Mouse (Mus musculus): ENCODE measurements at regions not wholly inside any gene's neighbourhood (a gene's known extent, or its start where the extent isn't known, plus 50 kb on each side); places are given as distances from the start of the nearest gene placed in this dataset.

- no peaks in the 10 kb centered on the region for H3K27me3 ChIP-seq
- H3K4me1 ChIP-seq: no peaks in the 10 kb centered on the region
- 69% methylated on average over 2 of the region's 2 CpGs for WGBS
- H3K27ac ChIP-seq: no peak overlapping the region
- H3K4me2 ChIP-seq: no peak overlapping the region
- H3K36me3 ChIP-seq: no peaks in the 10 kb centered on the region
- no peak for ATAC-seq (ENCODE audit: insufficient number of reproducible peaks, insufficient read depth, low FRiP score, low TSS enrichment, low read depth)
- H3K4me3 ChIP-seq: no peak overlapping the region
- no peak overlapping the region for H3K9ac ChIP-seq
- H3K9me3 ChIP-seq: no peaks in the 10 kb centered on the region
Observed at GRCm38 (mm10) chr7:72854501-72855002, 520.8 kb upstream of the Rgma start.

- H3K9ac ChIP-seq: no peak overlapping the region
- no peak overlapping the region for H3K27ac ChIP-seq
- no peak overlapping the region for H3K4me3 ChIP-seq
- 72% methylated on average over 6 of the region's 6 CpGs for WGBS
- peaks cover 5% of the 10 kb centered on the region; the same call in 1 of the 2 replicates for H3K4me1 ChIP-seq
- no peak for ATAC-seq (ENCODE audit: insufficient number of reproducible peaks, insufficient read depth, low FRiP score, low TSS enrichment, low read depth)
- H3K27me3 ChIP-seq: peaks cover 7% of the 10 kb centered on the region; the same call in 1 of the 2 replicates
- H3K4me2 ChIP-seq: no peak overlapping the region
- no peaks in the 10 kb centered on the region for H3K9me3 ChIP-seq
- H3K36me3 ChIP-seq: no peaks in the 10 kb centered on the region
Observed at GRCm38 (mm10) chr7:72866966-72867754, 508.1 kb upstream of the Rgma start.

- Histone ChIP-seq H3K4me1 (peaks cover 5% of the 10 kb centered on the region; the same call in 1 of the 2 replicates), H3K4me3 (no peak overlapping the region), H3K27me3 (peaks cover 7% of the 10 kb centered on the region; the same call in 1 of the 2 replicates), H3K9ac (no peak overlapping the region), H3K4me2 (no peak overlapping the region), H3K27ac (no peak overlapping the region), H3K36me3 (no peaks in the 10 kb centered on the region), H3K9me3 (no peaks in the 10 kb centered on the region)
- WGBS: 74% methylated on average over 4 of the region's 4 CpGs
- no peak for ATAC-seq (ENCODE audit: insufficient number of reproducible peaks, insufficient read depth, low FRiP score, low TSS enrichment, low read depth)
Observed at GRCm38 (mm10) chr7:72869068-72869467, 506.2 kb upstream of the Rgma start.

DNA sequence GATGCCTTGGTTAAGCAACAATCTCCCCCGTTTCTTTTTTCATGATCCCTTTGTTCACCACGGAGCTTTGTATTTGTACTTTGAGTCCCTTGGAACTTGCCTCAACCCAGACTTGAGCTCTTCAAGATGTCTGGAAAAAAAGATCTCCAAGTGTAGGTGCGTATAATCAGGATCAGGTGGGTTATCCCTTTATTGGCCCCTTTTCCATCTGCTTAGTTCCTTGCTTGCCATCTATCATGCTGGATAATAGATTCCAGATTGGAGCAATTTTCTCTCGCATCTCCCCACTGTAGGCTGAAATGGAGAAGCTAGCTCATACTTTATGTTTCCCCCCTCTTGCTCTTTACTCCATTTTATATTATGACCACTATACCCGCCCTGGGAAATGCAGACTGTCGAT is 474.5 kb upstream of the Rgma start:
- no peak overlapping the region for H3K9ac ChIP-seq
- no peaks in the 10 kb centered on the region for H3K27me3 ChIP-seq
- 0 out of 2 replicates have a peak, but pooled peaks cover 4% of the 10 kb centered on the region for H3K4me1 ChIP-seq
- WGBS: 31% methylated on average over 6 of the region's 6 CpGs
- ATAC-seq (ENCODE audit: insufficient number of reproducible peaks, insufficient read depth, low FRiP score, low TSS enrichment, low read depth): no peak
- H3K27ac ChIP-seq: no peak overlapping the region
- no peak overlapping the region for H3K4me2 ChIP-seq
- no peaks in the 10 kb centered on the region for H3K36me3 ChIP-seq
- no peak overlapping the region for H3K4me3 ChIP-seq
- H3K9me3 ChIP-seq: no peaks in the 10 kb centered on the region

DNA sequence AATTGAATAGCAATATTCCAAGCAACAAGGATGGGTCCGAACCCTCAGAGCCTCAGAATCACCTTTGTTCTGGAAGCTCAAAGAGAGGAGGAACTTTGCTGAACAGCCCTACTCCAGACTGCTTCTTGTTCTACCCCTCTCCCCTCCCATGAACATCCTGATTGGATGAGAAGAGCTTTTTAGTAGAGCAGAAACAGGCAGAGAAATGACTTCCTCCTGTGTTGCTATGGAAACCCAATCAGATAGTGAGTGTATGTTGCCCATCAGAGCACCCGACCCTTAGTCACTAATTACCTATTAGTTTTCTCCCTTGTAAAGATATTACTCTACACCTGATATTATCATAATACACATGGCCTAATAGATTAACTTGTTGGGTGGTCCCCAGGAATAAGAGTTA is 469.4 kb upstream of the Rgma start:
- no peak overlapping the region for H3K9ac ChIP-seq
- H3K36me3 ChIP-seq: no peaks in the 10 kb centered on the region
- ATAC-seq (ENCODE audit: insufficient number of reproducible peaks, insufficient read depth, low FRiP score, low TSS enrichment, low read depth): no peak
- WGBS: 48% methylated on average over 2 of the region's 2 CpGs
- no peak overlapping the region for H3K27ac ChIP-seq
- H3K9me3 ChIP-seq: no peaks in the 10 kb centered on the region
- H3K4me1 ChIP-seq: peaks cover 9% of the 10 kb centered on the region; the same call in 1 of the 2 replicates
- no peak overlapping the region for H3K4me3 ChIP-seq
- H3K4me2 ChIP-seq: no peak overlapping the region
- H3K27me3 ChIP-seq: peaks cover 2% of the 10 kb centered on the region; the same call in 1 of the 2 replicates

- WGBS: 69% methylated on average over 4 of the region's 4 CpGs
- no peak overlapping the region for H3K9ac ChIP-seq
- ATAC-seq (ENCODE audit: insufficient number of reproducible peaks, insufficient read depth, low FRiP score, low TSS enrichment, low read depth): no peak
Observed at GRCm38 (mm10) chr7:72906536-72906935, 468.8 kb upstream of the Rgma start.

GRCm38 (mm10) chr7:72926772-72927380 is 448.4 kb upstream of the Rgma start:
- 28% methylated on average over 20 of the region's 20 CpGs for WGBS
- Histone ChIP-seq H3K4me2 (peak overlapping the region; percentile 46), H3K9ac (no peak overlapping the region), H3K27ac (peak overlapping the region; percentile 33), H3K27me3 (peaks cover 5% of the 10 kb centered on the region; the same call in 1 of the 2 replicates), H3K4me1 (peaks cover 8% of the 10 kb centered on the region), H3K9me3 (no peaks in the 10 kb centered on the region), H3K36me3 (no peaks in the 10 kb centered on the region), H3K4me3 (no peak overlapping the region)
- no peak for ATAC-seq (ENCODE audit: insufficient number of reproducible peaks, insufficient read depth, low FRiP score, low TSS enrichment, low read depth)

More at GRCm38 (mm10) chr7:72906536-72906935, 468.8 kb upstream of the Rgma start:
- H3K9me3 ChIP-seq: no peaks in the 10 kb centered on the region
- H3K36me3 ChIP-seq: no peaks in the 10 kb centered on the region
- H3K27ac ChIP-seq: no peak overlapping the region
- H3K4me2 ChIP-seq: no peak overlapping the region
- peaks cover 7% of the 10 kb centered on the region for H3K27me3 ChIP-seq
- H3K4me3 ChIP-seq: no peak overlapping the region
- H3K4me1 ChIP-seq: peaks cover 9% of the 10 kb centered on the region; the same call in 1 of the 2 replicates

- H3K27me3 ChIP-seq: no peaks in the 10 kb centered on the region
- whole genome bisulfite sequencing: 85% methylated on average over 2 of the region's 2 CpGs
Observed at GRCm38 (mm10) chr7:72938842-72939241, 436.5 kb upstream of the Rgma start.

DNA sequence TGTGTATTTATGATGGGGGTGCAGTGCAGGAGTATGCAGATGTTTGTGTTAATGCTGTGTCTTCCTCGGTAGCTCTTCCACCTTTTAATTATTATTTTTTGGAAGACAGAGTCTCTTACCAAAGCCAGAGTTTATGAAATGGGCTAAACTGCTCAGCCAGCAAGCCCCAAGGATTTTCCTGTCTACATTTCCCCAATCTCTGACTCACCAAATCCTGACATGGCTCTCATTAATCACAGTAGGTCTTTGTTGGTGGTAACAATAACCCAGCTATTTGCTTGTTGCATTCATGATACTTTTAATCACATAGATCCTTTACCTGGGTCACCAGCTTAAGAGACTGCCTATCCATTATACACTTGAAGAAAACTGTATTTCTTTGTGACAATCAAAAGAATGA is 427.8 kb upstream of the Rgma start:
- no peaks in the 10 kb centered on the region for H3K36me3 ChIP-seq
- H3K4me2 ChIP-seq: no peak overlapping the region
- peaks cover 4% of the 10 kb centered on the region; the same call in 1 of the 2 replicates for H3K4me1 ChIP-seq
- H3K27ac ChIP-seq: no peak overlapping the region
- no peak overlapping the region for H3K4me3 ChIP-seq
- 74% methylated on average over 1 of the region's 1 CpGs for WGBS
- no peaks in the 10 kb centered on the region for H3K9me3 ChIP-seq
- no peaks in the 10 kb centered on the region for H3K27me3 ChIP-seq
- ATAC-seq (ENCODE audit: insufficient number of reproducible peaks, insufficient read depth, low FRiP score, low TSS enrichment, low read depth): no peak
- no peak overlapping the region for H3K9ac ChIP-seq

More at GRCm38 (mm10) chr7:72938842-72939241, 436.5 kb upstream of the Rgma start:
- H3K4me2 ChIP-seq: no peak overlapping the region
- no peak overlapping the region for H3K4me3 ChIP-seq
- no peak for ATAC-seq (ENCODE audit: insufficient number of reproducible peaks, insufficient read depth, low FRiP score, low TSS enrichment, low read depth)
- H3K36me3 ChIP-seq: no peaks in the 10 kb centered on the region
- no peaks in the 10 kb centered on the region for H3K4me1 ChIP-seq
- H3K9ac ChIP-seq: no peak overlapping the region
- H3K9me3 ChIP-seq: no peaks in the 10 kb centered on the region
- H3K27ac ChIP-seq: no peak overlapping the region

GRCm38 (mm10) chr7:72948026-72948425 is 427.3 kb upstream of the Rgma start:
- Histone ChIP-seq H3K4me3 (no peak overlapping the region), H3K27ac (no peak overlapping the region), H3K4me2 (no peak overlapping the region), H3K9me3 (no peaks in the 10 kb centered on the region), H3K4me1 (peaks cover 4% of the 10 kb centered on the region; the same call in 1 of the 2 replicates), H3K36me3 (no peaks in the 10 kb centered on the region), H3K9ac (no peak overlapping the region), H3K27me3 (no peaks in the 10 kb centered on the region)
- no peak for ATAC-seq (ENCODE audit: insufficient number of reproducible peaks, insufficient read depth, low FRiP score, low TSS enrichment, low read depth)
- WGBS: 48% methylated on average over 5 of the region's 5 CpGs

DNA sequence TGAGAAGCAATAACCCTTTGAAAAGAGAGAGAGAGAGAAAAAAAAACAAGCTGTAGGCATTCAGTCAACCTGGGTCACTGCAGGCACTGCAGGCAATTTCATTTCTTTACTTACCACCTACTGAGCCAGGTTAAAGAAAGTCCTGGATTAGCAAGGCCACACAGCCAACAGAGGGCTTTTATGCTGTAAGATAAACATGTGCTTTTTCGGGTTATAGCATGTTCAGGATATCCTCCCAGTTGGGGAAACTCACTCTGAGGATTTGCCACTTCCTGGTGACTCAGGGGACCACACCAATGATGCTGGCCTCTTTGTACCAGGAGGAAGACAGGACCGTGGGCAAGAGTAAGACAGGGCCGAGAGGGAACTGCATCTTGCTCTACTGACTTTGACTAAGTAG is 426.6 kb upstream of the Rgma start:
- ATAC-seq (ENCODE audit: insufficient number of reproducible peaks, insufficient read depth, low FRiP score, low TSS enrichment, low read depth): no peak
- Histone ChIP-seq H3K36me3 (no peaks in the 10 kb centered on the region), H3K4me2 (no peak overlapping the region), H3K27me3 (no peaks in the 10 kb centered on the region), H3K4me1 (peaks cover 4% of the 10 kb centered on the region; the same call in 1 of the 2 replicates), H3K4me3 (no peak overlapping the region), H3K9ac (no peak overlapping the region), H3K9me3 (no peaks in the 10 kb centered on the region), H3K27ac (no peak overlapping the region)
- WGBS: 43% methylated on average over 3 of the region's 3 CpGs

All from embryonic facial prominence, embryonic 13.5 days (tissue).